8 mouse cellular contexts compared by ENCODE assay signal in genomic region chr13:37680837-37681619, GRCm38 (mm10).
DNase-seq lines count a peak whose midpoint lies in the region; ATAC-seq lines count a peak whose summit lies in the region.

No protein-coding gene starts in this region.

- no peaks in the 10 kb centered on the region for H3K36me3 ChIP-seq in hindbrain, embryonic 12.5 days
- no peaks in the 10 kb centered on the region for H3K36me3 ChIP-seq in midbrain, embryonic 16.5 days (ENCODE audit: control insufficient read depth, insufficient read depth, low read length)

- no peak overlapping the region for H3K27ac ChIP-seq in hindbrain, embryonic 12.5 days
- no peak overlapping the region for H3K27ac ChIP-seq in midbrain, embryonic 16.5 days (ENCODE audit: low read length)

- H3K4me1 ChIP-seq in hindbrain, embryonic 12.5 days, result 0 out of 2 replicates have a peak, but pooled peaks cover 6% of the 10 kb centered on the region
- H3K4me1 ChIP-seq in midbrain, embryonic 16.5 days (ENCODE audit: control insufficient read depth, insufficient read depth, low read length), result no peaks in the 10 kb centered on the region; the same call in 1 of the 2 replicates

- WGBS in hindbrain, embryonic 12.5 days, result 48% methylated on average over 4 of the region's 4 CpGs
- WGBS in midbrain, embryonic 16.5 days, result 41% methylated on average over 4 of the region's 4 CpGs

- no peak overlapping the region for H3K4me2 ChIP-seq in hindbrain, embryonic 12.5 days (replicated peaks)
- H3K4me2 ChIP-seq in midbrain, embryonic 16.5 days (ENCODE audit: low read length), result no peak overlapping the region

- H3K9me3 ChIP-seq in hindbrain, embryonic 12.5 days (replicated peaks), result no peaks in the 10 kb centered on the region
- H3K9me3 ChIP-seq in midbrain, embryonic 16.5 days (replicated peaks; ENCODE audit: control insufficient read depth, low read length, poor library complexity, severe bottlenecking), result no peaks in the 10 kb centered on the region

- DNase-seq in frontal cortex, postnatal 25 days (ENCODE audit: low spot score in 2 of 2), result no peak
- DNase-seq in embryo, embryonic 10.5 days (ENCODE audit: low spot score), result peak; percentile 26
- no peak for DNase-seq in heart, postnatal 25 days (ENCODE audit: low spot score)
- DNase-seq in yolk sac, embryonic 10.5 days (ENCODE audit: low spot score), result no peak
- no peak for DNase-seq in natural killer cell, adult 2 months (ENCODE audit: low spot score in 2 of 2)

- peak; percentile 62 for ATAC-seq in frontal cortex, adult (ENCODE audit: low TSS enrichment)
- peak; percentile 61; the same call in 1 of the 2 replicates for ATAC-seq in hindbrain, embryonic 12.5 days (ENCODE audit: low FRiP score)
- ATAC-seq in midbrain, embryonic 16.5 days, result peak; percentile 82

- H3K27me3 ChIP-seq in hindbrain, embryonic 12.5 days, result no peaks in the 10 kb centered on the region
- H3K27me3 ChIP-seq in midbrain, embryonic 16.5 days (ENCODE audit: control insufficient read depth, insufficient read depth, low read depth, low read length), result no peaks in the 10 kb centered on the region

- no peak overlapping the region for H3K9ac ChIP-seq in hindbrain, embryonic 12.5 days
- no peak overlapping the region for H3K9ac ChIP-seq in midbrain, embryonic 16.5 days (ENCODE audit: low read depth, low read length)

- intact Hi-C loops in heart, postnatal 25 days (cut with DNase I), result no loop called here

- H3K4me3 ChIP-seq in hindbrain, embryonic 12.5 days, result no peak overlapping the region
- no peak overlapping the region for H3K4me3 ChIP-seq in midbrain, embryonic 16.5 days (ENCODE audit: low read depth, low read length)
